Mouse (Mus musculus) MEL (cell line): Measurements from ENCODE around the gene Gm5108. TPM values are rescaled to one million over a fixed set of nuclear protein-coding genes. Genes with fewer than 3 reads are reported as not detected.

Experiments
- DNase-seq: peaks from one replicate; pipeline ENCODE4 v3.0.0; 2011; ENCODE audit warnings: low read depth, low spot score
- H3K27ac ChIP-seq: 2 replicates; pipeline ENCODE4 v1.5.1; 2012; ENCODE audit warnings: low read depth, mild to moderate bottlenecking, control low read depth, low read length, moderate library complexity; ENCODE audit not compliant: control insufficient read depth
- H3K27me3 ChIP-seq, 2 experiments: fragments of 150-350 bp in 1 of 2; sonication (generic) in 1 of 2; 2 replicates each; pipeline ENCODE4 v1.6.1; 2012; ENCODE audit warnings: low read length in 2 of 2, mild to moderate bottlenecking in 2 of 2, improper control_type of control experiment in 1 of 2, moderate library complexity in 1 of 2; ENCODE audit not compliant: insufficient read depth in 2 of 2, control insufficient read depth in 1 of 2
- H3K36me3 ChIP-seq, 2 experiments: 2 replicates each; pipeline ENCODE4 v1.6.1; 2012 to 2014; ENCODE audit warnings: low read length in 2 of 2, improper control_type of control experiment in 1 of 2, inconsistent platforms in 1 of 2, mild to moderate bottlenecking in 1 of 2; ENCODE audit not compliant: insufficient read depth in 2 of 2, control insufficient read depth in 1 of 2
- H3K4me1 ChIP-seq, 2 experiments: fragments of 150-350 bp in 1 of 2; sonication (generic) in 1 of 2; 2 replicates each; pipeline ENCODE4 v1.6.1; 2012; ENCODE audit warnings: low read length in 2 of 2, improper control_type of control experiment in 1 of 2, mild to moderate bottlenecking in 1 of 2; ENCODE audit not compliant: insufficient read depth in 2 of 2, control insufficient read depth in 1 of 2
- H3K4me3 ChIP-seq, 2 experiments: fragments of 150-350 bp in 1 of 2; sonication (generic) in 1 of 2; 2 replicates each; pipeline ENCODE4 v1.5.1; 2012; ENCODE audit warnings: low read depth in 2 of 2, low read length in 2 of 2, mild to moderate bottlenecking in 2 of 2, moderate library complexity in 2 of 2, control low read depth in 1 of 2, improper control_type of control experiment in 1 of 2; ENCODE audit not compliant: control insufficient read depth in 1 of 2, insufficient read depth in 1 of 2
- H3K79me2 ChIP-seq: 2 replicates; pipeline ENCODE4 v1.6.1; 2012; ENCODE audit warnings: mild to moderate bottlenecking, low read length, moderate library complexity; ENCODE audit not compliant: control insufficient read depth, poor library complexity, insufficient read depth
- H3K9ac ChIP-seq: 2 replicates; pipeline ENCODE4 v1.6.1; 2012; ENCODE audit warnings: low read depth, mild to moderate bottlenecking, control low read depth, low read length, moderate library complexity; ENCODE audit not compliant: control insufficient read depth, poor library complexity, severe bottlenecking
- H3K9me3 ChIP-seq: fragments of 150-350 bp; sonication (generic); replicated peaks from 2 replicates; pipeline ENCODE4 v1.6.1; 2012; ENCODE audit warnings: mild to moderate bottlenecking, low read length, improper control_type of control experiment, moderate library complexity; ENCODE audit not compliant: insufficient read depth
- BHLHE40 ChIP-seq: IDR thresholded peaks from 2 replicates; pipeline ENCODE4 v1.6.1; 2012; ENCODE audit warnings: low read depth, mild to moderate bottlenecking, inconsistent platforms, low read length, improper control_type of control experiment, borderline replicate concordance
- CHD2 ChIP-seq: IDR thresholded peaks from 2 replicates; pipeline ENCODE4 v1.6.1; 2011; ENCODE audit warnings: low read length, improper control_type of control experiment
- CTCF ChIP-seq, 3 experiments: IDR thresholded peaks in 2 of 3; conservative IDR thresholded peaks in 1 of 3; 2 replicates each; pipeline ENCODE4 v1.5.1; 2011 to 2012; ENCODE audit warnings: low read length in 3 of 3, low read depth in 2 of 3, mild to moderate bottlenecking in 2 of 3, improper control_type of control experiment in 1 of 3, inconsistent platforms in 1 of 3, mixed read lengths in 1 of 3, moderate library complexity in 1 of 3; ENCODE audit not compliant: control insufficient read depth in 1 of 3, insufficient read depth in 1 of 3, poor library complexity in 1 of 3, severe bottlenecking in 1 of 3
- E2F4 ChIP-seq: IDR thresholded peaks from 2 replicates; pipeline ENCODE4 v1.6.1; 2011; ENCODE audit warnings: low read depth, low read length, improper control_type of control experiment, borderline replicate concordance
- ELF1 ChIP-seq: IDR thresholded peaks from 2 replicates; pipeline ENCODE4 v1.6.1; 2014; ENCODE audit warnings: low read depth, mild to moderate bottlenecking, inconsistent platforms, low read length, improper control_type of control experiment, moderate library complexity
- GATA1 ChIP-seq: IDR thresholded peaks from 2 replicates; pipeline ENCODE4 v1.6.1; 2011; ENCODE audit warnings: low read depth, low read length, improper control_type of control experiment
- HCFC1 ChIP-seq: IDR thresholded peaks from 2 replicates; pipeline ENCODE4 v1.6.1; 2012; ENCODE audit warnings: low read depth, mild to moderate bottlenecking, inconsistent platforms, low read length, improper control_type of control experiment, moderate library complexity
- JUND ChIP-seq: IDR thresholded peaks from 2 replicates; pipeline ENCODE4 v1.6.1; 2011; ENCODE audit warnings: low read depth, mild to moderate bottlenecking, improper control_type of control experiment, low read length
- MAX ChIP-seq: IDR thresholded peaks from 2 replicates; pipeline ENCODE4 v1.6.1; 2011; ENCODE audit warnings: low read length, improper control_type of control experiment
- MAZ ChIP-seq: IDR thresholded peaks from 2 replicates; pipeline ENCODE4 v1.6.1; 2012; ENCODE audit warnings: low read depth, mild to moderate bottlenecking, inconsistent platforms, low read length, improper control_type of control experiment
- MEF2A ChIP-seq: IDR thresholded peaks from 2 replicates; pipeline ENCODE4 v1.6.1; 2014; ENCODE audit warnings: low read depth, mild to moderate bottlenecking, inconsistent platforms, low read length, improper control_type of control experiment; ENCODE audit not compliant: poor library complexity, insufficient replicate concordance, severe bottlenecking; ENCODE audit errors: extremely low read depth
- MXI1 ChIP-seq: IDR thresholded peaks from 2 replicates; pipeline ENCODE4 v1.6.1; 2011; ENCODE audit warnings: mild to moderate bottlenecking, low read depth, low read length, improper control_type of control experiment
- POLR2A ChIP-seq, 2 experiments: IDR thresholded peaks; 2 replicates each; pipeline ENCODE4 v1.6.1; 2011 to 2012; ENCODE audit warnings: low read length in 2 of 2, mild to moderate bottlenecking in 2 of 2, control low read depth in 1 of 2, improper control_type of control experiment in 1 of 2, low read depth in 1 of 2, moderate library complexity in 1 of 2; ENCODE audit not compliant: control insufficient read depth in 1 of 2, insufficient read depth in 1 of 2, poor library complexity in 1 of 2
- RAD21 ChIP-seq: IDR thresholded peaks from 2 replicates; pipeline ENCODE4 v1.6.1; 2011; ENCODE audit warnings: mild to moderate bottlenecking, low read depth, low read length, improper control_type of control experiment
- TCF12 ChIP-seq: IDR thresholded peaks from 2 replicates; pipeline ENCODE4 v1.6.1; 2014; ENCODE audit warnings: low read depth, mild to moderate bottlenecking, inconsistent platforms, low read length, improper control_type of control experiment, moderate library complexity
- UBTF ChIP-seq: IDR thresholded peaks from 2 replicates; pipeline ENCODE4 v1.6.1; 2012; ENCODE audit warnings: low read depth, mild to moderate bottlenecking, inconsistent platforms, low read length, improper control_type of control experiment, moderate library complexity, borderline replicate concordance; ENCODE audit not compliant: insufficient read depth
- USF1 ChIP-seq: IDR thresholded peaks from 2 replicates; pipeline ENCODE4 v1.6.1; 2014; ENCODE audit warnings: low read depth, mild to moderate bottlenecking, inconsistent platforms, low read length, improper control_type of control experiment, moderate library complexity
- USF2 ChIP-seq, 2 experiments: IDR thresholded peaks; 2 replicates each; pipeline ENCODE4 v1.6.1; 2011 to 2012; ENCODE audit warnings: improper control_type of control experiment in 2 of 2, low read length in 2 of 2, borderline replicate concordance in 1 of 2, inconsistent platforms in 1 of 2, low read depth in 1 of 2, mild to moderate bottlenecking in 1 of 2; ENCODE audit not compliant: insufficient read depth in 1 of 2
- ZC3H11A ChIP-seq: IDR thresholded peaks from 2 replicates; pipeline ENCODE4 v1.6.1; 2012; ENCODE audit warnings: low read depth, mild to moderate bottlenecking, inconsistent platforms, low read length, improper control_type of control experiment
- ZKSCAN1 ChIP-seq: IDR thresholded peaks from 2 replicates; pipeline ENCODE4 v1.6.1; 2012; ENCODE audit warnings: low read depth, mild to moderate bottlenecking, inconsistent platforms, low read length, improper control_type of control experiment, moderate library complexity
- ZMIZ1 ChIP-seq: IDR thresholded peaks from 2 replicates; pipeline ENCODE4 v1.6.1; 2012; ENCODE audit warnings: low read depth, mild to moderate bottlenecking, inconsistent platforms, low read length, improper control_type of control experiment, moderate library complexity
- ZNF384 ChIP-seq: IDR thresholded peaks from 2 replicates; pipeline ENCODE4 v1.6.1; 2012; ENCODE audit warnings: low read depth, mild to moderate bottlenecking, inconsistent platforms, low read length, improper control_type of control experiment
- polyA plus RNA-seq, 2 experiments: library from polyadenylated mRNA; stranded (reverse) in 1 of 2; unstranded in 1 of 2; fragments of >175 nt in 1 of 2; fragments of >200 nt in 1 of 2; gene quantifications; 2 replicates each; pipeline versions ENCODE4 v1.2.1 to v1.2.4; 2012; ENCODE audit warnings: low replicate concordance in 2 of 2, low read depth in 1 of 2; ENCODE audit not compliant: insufficient read length in 2 of 2, insufficient read depth in 1 of 2, missing spikeins in 1 of 2
- total RNA-seq: library from RNA; depleted of rRNA; stranded (reverse); fragments of 300-350 nt; gene quantifications from 2 replicates; pipeline ENCODE4 v1.2.3, GENCODE M21; 2012; rRNA removed

Gm5108 gene
- total RNA-seq, result not detected in 2 replicates
- not detected for polyA plus RNA-seq

GRCm38 (mm10) chr5:67941369-67941768, at the start of gene Gm5108:
Gene Gm5108 (plus strand): TSS chr5:67941669.
- no peak for TF ChIP-seq E2F4
- TF ChIP-seq ZNF384, result no peak
- TF ChIP-seq CTCF (IDR thresholded peaks at IDR 0.05 in 2 of 3, conservative IDR thresholded peaks at IDR 0.05 in 1 of 3; ENCODE audit: control insufficient read depth in 1 of 3, insufficient read depth in 1 of 3, low read depth in 2 of 3, low read length in 3 of 3, poor library complexity in 1 of 3, severe bottlenecking in 1 of 3), result no peak
- no peak for TF ChIP-seq ZKSCAN1
- no peak for TF ChIP-seq GATA1
- no peak for TF ChIP-seq UBTF
- TF ChIP-seq MAZ, result no peak
- no peak for TF ChIP-seq TCF12
- DNase-seq, result no peak
- Histone ChIP-seq H3K79me2 (no peaks in the 10 kb centered on the region), H3K4me1 (no peaks in the 10 kb centered on the region), H3K27ac (no peak within 1 kb of the TSS), H3K27me3 (no peaks in the 10 kb centered on the region; a peak in 1 of 4 replicates), H3K9me3 (no peaks in the 10 kb centered on the region), H3K36me3 (no peaks in the 10 kb centered on the region), H3K4me3 (no peak within 1 kb of the TSS), H3K9ac (no peak within 1 kb of the TSS)

GRCm38 (mm10) chr5:67898921-67899320, 42.5 kb upstream of the Gm5108 start:
- DNase-seq, result no peak
- no peaks in the 10 kb centered on the region for H3K4me1 ChIP-seq
- H3K79me2 ChIP-seq, result no peaks in the 10 kb centered on the region
- no peak overlapping the region for H3K27ac ChIP-seq
- no peak for TF ChIP-seq MXI1
- no peak for TF ChIP-seq USF2 (IDR thresholded peaks at IDR 0.05; ENCODE audit: borderline replicate concordance in 1 of 2, insufficient read depth in 1 of 2, low read depth in 1 of 2, low read length in 2 of 2)
- no peak for TF ChIP-seq MAX
- no peak for TF ChIP-seq CTCF (IDR thresholded peaks at IDR 0.05 in 2 of 3, conservative IDR thresholded peaks at IDR 0.05 in 1 of 3; ENCODE audit: control insufficient read depth in 1 of 3, insufficient read depth in 1 of 3, low read depth in 2 of 3, low read length in 3 of 3, poor library complexity in 1 of 3, severe bottlenecking in 1 of 3)
- TF ChIP-seq E2F4, result no peak
- TF ChIP-seq USF1, result no peak
- no peak for TF ChIP-seq CHD2
- no peak for TF ChIP-seq ELF1
- TF ChIP-seq JUND, result no peak
- no peak for TF ChIP-seq ZMIZ1
- TF ChIP-seq ZC3H11A, result no peak
- no peak for TF ChIP-seq POLR2A (IDR thresholded peaks at IDR 0.05; ENCODE audit: control insufficient read depth in 1 of 2, insufficient read depth in 1 of 2, low read depth in 1 of 2, low read length in 2 of 2, poor library complexity in 1 of 2)
- TF ChIP-seq BHLHE40, result no peak
- TF ChIP-seq RAD21, result no peak
- no peak for TF ChIP-seq GATA1
- no peak for TF ChIP-seq MEF2A
- no peak for TF ChIP-seq HCFC1
- peaks cover 0 to 1% of the 10 kb centered on the region in 2 experiments; a peak in 1 of 4 replicates for H3K27me3 ChIP-seq
- no peak overlapping the region for H3K4me3 ChIP-seq
- no peaks in the 10 kb centered on the region for H3K9me3 ChIP-seq
- H3K9ac ChIP-seq, result no peak overlapping the region
- no peaks in the 10 kb centered on the region for H3K36me3 ChIP-seq
